Mouse (Mus musculus) stomach, embryonic 15.5 days (tissue): Measurements from ENCODE around the gene Acp5. TPM values are rescaled to one million over a fixed set of nuclear protein-coding genes. Genes with fewer than 3 reads are reported as not detected.

Source experiments
- ATAC-seq: fragments of 200-750 bp; cut with Nextera tagmentation; 2 replicates; pipeline ENCODE4 v1.8.0; 2017; ENCODE audit warnings: low read depth, moderate number of reproducible peaks, moderate TSS enrichment; ENCODE audit not compliant: insufficient read depth, low FRiP score
- H3K27ac ChIP-seq: fragments of 300-500 bp; sonication (generic); 2 replicates; pipeline ENCODE4 v1.5.1; 2015; ENCODE audit warnings: mild to moderate bottlenecking, inconsistent platforms
- H3K27me3 ChIP-seq: fragments of 300-500 bp; sonication (generic); replicated peaks from 2 replicates; pipeline ENCODE4 v1.6.1; 2015; ENCODE audit warnings: inconsistent platforms
- H3K36me3 ChIP-seq: fragments of 300-500 bp; sonication (generic); 2 replicates; pipeline ENCODE4 v1.6.1; 2015; ENCODE audit warnings: inconsistent platforms
- H3K4me1 ChIP-seq: fragments of 300-500 bp; sonication (generic); 2 replicates; pipeline ENCODE4 v1.6.1; 2015; ENCODE audit warnings: inconsistent platforms
- H3K4me2 ChIP-seq: fragments of 300-500 bp; sonication (generic); 2 replicates; pipeline ENCODE4 v1.6.1; 2015; ENCODE audit warnings: mild to moderate bottlenecking, inconsistent platforms
- H3K4me3 ChIP-seq: fragments of 300-500 bp; sonication (generic); replicated peaks from 2 replicates; pipeline ENCODE4 v1.5.1; 2015; ENCODE audit warnings: inconsistent platforms
- H3K9ac ChIP-seq: fragments of 300-500 bp; sonication (generic); 2 replicates; pipeline ENCODE4 v1.6.1; 2015; ENCODE audit warnings: inconsistent platforms
- H3K9me3 ChIP-seq: fragments of 300-500 bp; sonication (generic); 2 replicates; pipeline ENCODE4 v1.6.1; 2016; ENCODE audit warnings: inconsistent platforms
- WGBS: fragments of 180-500 bp; shearing (Covaris S2); methylation state at CpG from one replicate; pipeline ENCODE4 v1.1.7; 2015; 5-methylcytosine and 5-hydroxymethylcytosine counted together
- polyA plus RNA-seq: library from polyadenylated mRNA; unstranded; fragments of >200 nt; fragmentation: Nextera tagmentation; extraction: Ambion mirVana; gene quantifications from 2 replicates; pipeline ENCODE4 v1.2.1, GENCODE M21; 2015

Acp5 gene
- polyA plus RNA-seq, 1 experiment from 2014 or later: 38.3 TPM

DNA sequence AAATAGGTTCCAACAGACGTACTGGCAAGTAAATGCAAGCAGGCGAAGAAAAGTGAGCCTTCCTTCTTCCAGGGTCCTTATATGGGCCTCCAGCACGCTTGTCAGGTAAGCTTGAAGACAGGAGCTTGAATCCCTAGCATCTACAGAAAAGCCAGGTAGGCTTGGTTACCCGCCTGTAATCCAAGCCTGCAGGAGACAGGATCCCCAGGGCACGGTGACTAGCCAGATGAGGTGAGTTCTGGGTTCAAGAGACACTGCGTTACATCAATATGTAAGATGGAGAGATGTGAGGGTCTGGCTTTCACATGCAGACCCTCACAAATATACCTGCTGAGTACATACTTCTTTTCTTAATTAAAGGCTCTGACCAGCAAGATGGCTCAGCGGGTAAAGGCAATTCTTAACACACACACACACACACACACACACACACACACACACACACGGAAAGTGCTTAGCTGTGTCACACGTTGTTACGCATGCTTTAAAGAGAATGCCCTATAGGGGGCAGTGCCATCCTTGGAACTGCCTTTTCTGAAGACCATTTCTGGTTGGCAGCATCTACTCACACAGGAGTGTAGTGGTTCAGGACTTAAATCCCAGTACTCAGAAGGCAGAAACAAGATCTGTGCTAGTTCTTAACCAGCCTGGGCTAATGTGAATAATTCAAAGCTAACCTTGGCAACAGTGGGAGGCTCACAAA is 17.6 kb downstream of the Acp5 start:
- Histone ChIP-seq H3K9me3 (no peaks in the 10 kb centered on the region), H3K9ac (peak overlapping the region; percentile 38; the same call in 1 of the 2 replicates), H3K36me3 (peaks cover 8% of the 10 kb centered on the region; the same call in 1 of the 2 replicates), H3K4me2 (peak overlapping the region; percentile 85), H3K27ac (no peak overlapping the region), H3K27me3 (no peaks in the 10 kb centered on the region), H3K4me3 (peak overlapping the region; percentile 82), H3K4me1 (peaks cover 12% of the 10 kb centered on the region)
- ATAC-seq: no peak
- WGBS: 43% methylated on average over 10 of the region's 10 CpGs

DNA sequence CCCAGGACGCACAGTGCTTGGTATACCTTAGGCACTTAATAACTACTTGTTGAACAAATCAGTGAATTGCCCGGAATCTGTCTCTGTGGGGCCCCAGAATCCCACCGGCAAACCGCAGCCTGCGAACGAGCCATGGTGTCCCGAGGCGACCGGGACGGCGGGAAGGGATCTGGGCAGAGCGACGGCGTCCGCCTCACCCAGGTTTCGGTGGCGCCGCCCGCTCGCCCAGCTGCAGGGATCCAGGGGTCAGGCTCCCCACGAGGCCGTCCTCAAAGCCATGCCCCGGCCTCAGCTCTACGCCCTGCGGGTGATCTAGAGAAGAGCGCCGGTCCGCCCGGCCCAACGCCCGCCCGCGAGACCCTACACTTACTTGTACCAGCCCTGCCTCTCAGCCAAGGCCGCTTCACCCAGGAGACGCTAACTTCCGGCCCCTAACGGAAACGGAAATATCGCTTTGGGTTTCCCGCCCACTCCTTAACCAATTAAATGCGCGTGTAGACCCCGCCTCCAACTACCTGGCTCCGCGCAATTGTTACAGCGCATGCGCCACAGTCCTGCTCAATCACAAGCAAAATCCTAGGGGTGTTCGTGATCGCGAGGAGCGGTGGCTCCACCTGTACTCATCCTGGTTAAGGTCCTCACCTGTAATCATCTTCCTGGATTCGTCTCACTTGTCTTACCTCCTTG is 18.6 kb downstream of the Acp5 start, which contains the start of gene Elof1:
Gene Elof1 (minus strand): TSS at position 433 of the 687 bp plus-strand sequence.
- no peaks in the 10 kb centered on the region for H3K9me3 ChIP-seq
- peak within 1 kb of the TSS; percentile 67 for H3K27ac ChIP-seq
- peak within 1 kb of the TSS; percentile 85 for H3K4me2 ChIP-seq
- under 1% methylated on average over 49 of the region's 52 CpGs for whole genome bisulfite sequencing
- H3K36me3 ChIP-seq: peaks cover 16% of the 10 kb centered on the region
- H3K9ac ChIP-seq: peak within 1 kb of the TSS; percentile 87
- H3K4me3 ChIP-seq: peak within 1 kb of the TSS; percentile 82
- peak; percentile 92 for ATAC-seq
- no peaks in the 10 kb centered on the region for H3K27me3 ChIP-seq
- peaks cover 12% of the 10 kb centered on the region for H3K4me1 ChIP-seq

- Histone ChIP-seq H3K36me3 (peaks cover 21% of the 10 kb centered on the region), H3K27ac (no peak overlapping the region), H3K4me1 (peaks cover 12% of the 10 kb centered on the region), H3K9me3 (no peaks in the 10 kb centered on the region), H3K27me3 (no peaks in the 10 kb centered on the region), H3K4me3 (peak overlapping the region; percentile 82), H3K4me2 (peak overlapping the region; percentile 85), H3K9ac (peak overlapping the region; percentile 87)
- 17% methylated on average over 15 of the region's 15 CpGs for whole genome bisulfite sequencing
- ATAC-seq: no peak
These were observed 19.4 kb downstream of the Acp5 start for GRCm38 (mm10) chr9:22116086-22116485.

DNA sequence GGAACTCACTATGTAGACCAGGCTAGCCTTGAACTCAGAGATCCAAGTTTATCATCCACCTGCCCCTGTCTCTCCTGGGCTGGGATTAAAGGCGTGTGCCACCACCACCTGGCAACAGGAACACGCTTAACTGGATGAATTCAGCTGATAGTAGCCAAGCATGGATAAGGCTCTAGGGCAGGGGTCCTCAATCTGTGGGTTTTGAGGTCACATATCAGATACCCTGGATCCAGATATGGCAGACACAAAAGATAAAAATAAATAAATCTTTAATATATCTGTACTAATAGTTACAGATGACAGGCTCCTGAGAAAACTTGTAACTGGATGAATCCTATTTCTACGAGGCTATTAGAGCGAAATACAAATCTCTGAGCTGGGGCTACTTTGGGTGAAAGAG is 19.9 kb downstream of the Acp5 start:
- Histone ChIP-seq H3K36me3 (peaks cover 25% of the 10 kb centered on the region), H3K4me3 (peak overlapping the region; percentile 82), H3K4me2 (peak overlapping the region; percentile 85), H3K27me3 (no peaks in the 10 kb centered on the region), H3K9ac (peak overlapping the region; percentile 87; the same call in 1 of the 2 replicates), H3K4me1 (peaks cover 12% of the 10 kb centered on the region), H3K9me3 (no peaks in the 10 kb centered on the region), H3K27ac (no peak overlapping the region)
- ATAC-seq: no peak
- WGBS: 79% methylated on average over 4 of the region's 4 CpGs

- H3K4me2 ChIP-seq: no peak overlapping the region
- no peak for ATAC-seq
These were observed 27.3 kb downstream of the Acp5 start for GRCm38 (mm10) chr9:22108194-22108593.

DNA sequence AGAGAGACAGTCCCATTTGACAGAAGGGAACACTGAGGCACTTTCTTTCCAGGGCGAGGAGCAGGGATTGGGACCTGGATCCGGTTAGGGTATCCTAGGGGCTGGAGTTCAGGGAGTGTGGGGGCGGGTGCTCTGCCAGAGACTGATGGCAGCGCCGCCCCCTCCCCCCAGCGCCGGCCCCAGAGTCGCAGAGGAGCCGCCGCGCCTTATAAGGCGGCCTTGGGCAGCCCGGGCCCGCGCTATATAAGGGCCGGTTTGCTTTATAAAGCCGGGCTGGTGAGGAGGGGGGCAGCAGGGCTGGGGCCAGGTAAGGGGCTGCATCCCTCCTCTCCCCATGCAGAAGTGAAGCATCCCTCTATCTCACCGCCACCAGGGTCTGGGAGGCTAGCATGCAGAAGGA is 35.6 kb downstream of the Acp5 start:
- WGBS: 3% methylated on average over 18 of the region's 18 CpGs
- peak overlapping the region; percentile 23 for H3K4me3 ChIP-seq
- H3K4me1 ChIP-seq: peaks cover 5% of the 10 kb centered on the region; the same call in 1 of the 2 replicates
- H3K9ac ChIP-seq: no peak overlapping the region
- peak overlapping the region; percentile 62; the same call in 1 of the 2 replicates for H3K27ac ChIP-seq
- ATAC-seq: peak; percentile 40
- peak overlapping the region; percentile 33 for H3K4me2 ChIP-seq
- H3K27me3 ChIP-seq: peaks cover 19% of the 10 kb centered on the region
- no peaks in the 10 kb centered on the region for H3K9me3 ChIP-seq
- H3K36me3 ChIP-seq: no peaks in the 10 kb centered on the region

More at GRCm38 (mm10) chr9:22108194-22108593, 27.3 kb downstream of the Acp5 start:
- 81% methylated on average over 9 of the region's 9 CpGs for WGBS
- no peak overlapping the region for H3K27ac ChIP-seq
- H3K4me1 ChIP-seq: no peaks in the 10 kb centered on the region
- H3K9ac ChIP-seq: no peak overlapping the region
- H3K9me3 ChIP-seq: no peaks in the 10 kb centered on the region
- no peak overlapping the region for H3K4me3 ChIP-seq
- H3K36me3 ChIP-seq: peaks cover 25% of the 10 kb centered on the region
- no peaks in the 10 kb centered on the region for H3K27me3 ChIP-seq

DNA sequence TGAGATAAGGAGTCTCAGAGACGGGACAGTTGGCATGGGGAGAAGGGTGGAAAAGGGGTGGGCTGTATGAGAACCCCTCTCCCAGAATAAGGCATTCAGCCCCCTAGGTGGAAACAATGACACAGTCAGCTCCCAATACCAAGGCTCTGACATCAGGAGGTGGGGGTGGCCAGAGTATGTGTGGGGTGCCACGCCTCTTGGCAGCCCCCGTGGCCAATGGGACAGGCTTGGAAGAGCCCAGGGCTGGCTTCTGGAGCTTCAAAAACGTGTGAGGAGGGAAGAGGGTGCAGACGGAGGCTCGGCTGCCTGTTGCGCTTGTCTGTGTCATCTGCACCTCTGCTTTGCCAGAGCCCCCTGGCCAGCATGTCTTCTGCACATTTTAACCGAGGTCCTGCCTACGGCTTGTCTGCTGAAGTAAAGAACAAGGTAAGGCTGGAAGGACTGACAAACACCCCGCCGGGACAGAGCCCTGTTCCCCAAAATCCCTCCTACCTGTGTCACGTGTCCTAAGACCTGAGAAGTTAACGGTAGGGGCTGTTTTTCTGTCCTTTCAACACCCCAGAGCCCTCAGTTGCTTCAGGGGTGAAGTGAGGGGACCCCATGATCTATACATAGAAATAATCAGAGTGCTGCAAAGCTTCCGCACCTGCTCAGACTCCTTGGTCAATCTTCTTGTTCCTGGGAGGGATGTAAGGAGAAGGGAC is 36.4 kb downstream of the Acp5 start, which contains the start of gene Cnn1:
Gene Cnn1 (plus strand): TSS at position 224 of the 704 bp plus-strand sequence.
- no peak within 1 kb of the TSS for H3K9ac ChIP-seq
- H3K27me3 ChIP-seq: peaks cover 19% of the 10 kb centered on the region
- no peaks in the 10 kb centered on the region for H3K36me3 ChIP-seq
- no peaks in the 10 kb centered on the region for H3K9me3 ChIP-seq
- peak; percentile 39; the same call in 1 of the 2 replicates for ATAC-seq
- WGBS: 7% methylated on average over 14 of the region's 14 CpGs
- H3K4me3 ChIP-seq: peak within 1 kb of the TSS; percentile 23
- peak within 1 kb of the TSS; percentile 62; the same call in 1 of the 2 replicates for H3K27ac ChIP-seq
- peak within 1 kb of the TSS; percentile 33 for H3K4me2 ChIP-seq
- peaks cover 5% of the 10 kb centered on the region; the same call in 1 of the 2 replicates for H3K4me1 ChIP-seq

DNA sequence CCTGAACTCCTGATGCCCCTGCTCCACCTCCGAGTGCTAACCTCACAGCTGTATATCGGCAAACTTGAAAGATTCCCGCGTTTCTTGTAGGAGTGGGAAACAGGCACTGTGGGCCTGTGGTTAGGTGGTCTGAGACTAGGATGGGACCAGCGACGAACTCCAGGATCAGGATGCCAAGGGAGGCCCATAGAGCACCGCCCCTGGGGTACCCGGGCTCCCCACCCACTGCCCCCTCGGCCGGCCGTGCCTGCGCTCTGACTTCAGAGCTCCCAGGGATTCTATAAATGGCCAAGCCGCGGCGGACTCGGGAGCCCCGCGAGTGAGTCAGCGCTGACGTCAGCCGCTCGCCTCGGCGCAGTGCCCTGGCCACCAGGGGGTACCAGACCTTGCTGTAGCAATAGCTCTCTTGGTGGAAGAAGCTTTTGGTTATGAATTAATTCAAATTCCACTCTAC is 39.6 kb downstream of the Acp5 start:
- no peaks in the 10 kb centered on the region for H3K9me3 ChIP-seq
- no peak overlapping the region for H3K27ac ChIP-seq
- peak overlapping the region; percentile 34 for H3K4me3 ChIP-seq
- peak overlapping the region; percentile 74 for H3K4me2 ChIP-seq
- peaks cover 14% of the 10 kb centered on the region for H3K27me3 ChIP-seq
- H3K36me3 ChIP-seq: no peaks in the 10 kb centered on the region
- H3K4me1 ChIP-seq: peaks cover 5% of the 10 kb centered on the region; the same call in 1 of the 2 replicates
- ATAC-seq: peak; percentile 75
- 0 out of 2 replicates have a peak overlapping the region, but pooled peaks have one; percentile 29 for H3K9ac ChIP-seq
- under 1% methylated on average over 24 of the region's 24 CpGs for WGBS

- WGBS: 72% methylated on average over 6 of the region's 6 CpGs
- no peak overlapping the region for H3K4me3 ChIP-seq
- H3K9me3 ChIP-seq: no peaks in the 10 kb centered on the region
- H3K4me2 ChIP-seq: no peak overlapping the region
- H3K27me3 ChIP-seq: no peaks in the 10 kb centered on the region
- no peaks in the 10 kb centered on the region for H3K4me1 ChIP-seq
- ATAC-seq: no peak
- H3K27ac ChIP-seq: no peak overlapping the region
- H3K36me3 ChIP-seq: no peaks in the 10 kb centered on the region
- no peak overlapping the region for H3K9ac ChIP-seq
These were observed 42.8 kb downstream of the Acp5 start for GRCm38 (mm10) chr9:22092746-22093145.

- ATAC-seq: no peak
- H3K4me2 ChIP-seq: no peak overlapping the region
- 79% methylated on average over 7 of the region's 7 CpGs for WGBS
These were observed 45.5 kb downstream of the Acp5 start for GRCm38 (mm10) chr9:22089986-22090385.

GRCm38 (mm10) chr9:22089281-22089680 is 46.2 kb downstream of the Acp5 start:
- ATAC-seq: no peak

More at GRCm38 (mm10) chr9:22089986-22090385, 45.5 kb downstream of the Acp5 start:
- H3K36me3 ChIP-seq: no peaks in the 10 kb centered on the region
- no peak overlapping the region for H3K27ac ChIP-seq
- H3K4me3 ChIP-seq: no peak overlapping the region
- no peaks in the 10 kb centered on the region for H3K27me3 ChIP-seq
- H3K9me3 ChIP-seq: no peaks in the 10 kb centered on the region
- peaks cover 4% of the 10 kb centered on the region; the same call in 1 of the 2 replicates for H3K4me1 ChIP-seq
- no peak overlapping the region for H3K9ac ChIP-seq

More at GRCm38 (mm10) chr9:22089281-22089680, 46.2 kb downstream of the Acp5 start:
- Histone ChIP-seq H3K36me3 (no peaks in the 10 kb centered on the region), H3K9ac (no peak overlapping the region), H3K9me3 (no peaks in the 10 kb centered on the region), H3K4me1 (peaks cover 7% of the 10 kb centered on the region; the same call in 1 of the 2 replicates), H3K27ac (no peak overlapping the region), H3K4me2 (no peak overlapping the region), H3K4me3 (no peak overlapping the region), H3K27me3 (no peaks in the 10 kb centered on the region)
- WGBS: 97% methylated on average over 7 of the region's 7 CpGs
